Mouse (Mus musculus): ENCODE data around the gene Leo1. TPM values are rescaled to one million over a fixed set of nuclear protein-coding genes. Genes with fewer than 3 reads are reported as not detected.
"Not testable (repeated sequence)": the region's sequence is repeated elsewhere in the genome, so short reads cannot be mapped to it uniquely, and the experiment has no call there.

The Leo1 gene
- total RNA-seq, 2 experiments from 2014 or later: 24.0 to 27.5 TPM

- DNase-seq (ENCODE audit: low spot score): no peak
Measured at GRCm38 (mm10) chr9:75467581-75467980, 26.3 kb downstream of the Leo1 start.

GRCm38 (mm10) chr9:75468297-75468696 lies 27.0 kb downstream of the Leo1 start:
- no peak for DNase-seq (ENCODE audit: low spot score)

GRCm38 (mm10) chr9:75477212-75477611 lies 35.9 kb downstream of the Leo1 start:
- no peak for DNase-seq (ENCODE audit: low spot score)

GRCm38 (mm10) chr9:75479106-75479725 lies 37.9 kb downstream of the Leo1 start:
- no peak for DNase-seq (ENCODE audit: low spot score)

GRCm38 (mm10) chr9:75480536-75481075 lies 39.3 kb downstream of the Leo1 start:
- no peak for DNase-seq (ENCODE audit: low spot score)

GRCm38 (mm10) chr9:75485231-75485630 lies 43.9 kb downstream of the Leo1 start:
- no peak for DNase-seq (ENCODE audit: low spot score)

GRCm38 (mm10) chr9:75488255-75488654 lies 46.9 kb downstream of the Leo1 start:
- not testable (repeated sequence) for DNase-seq (ENCODE audit: low spot score)

- no peak for DNase-seq (ENCODE audit: low spot score)
Measured at GRCm38 (mm10) chr9:75494407-75495005, 53.2 kb downstream of the Leo1 start.

GRCm38 (mm10) chr9:75495945-75496344 lies 54.6 kb downstream of the Leo1 start:
- no peak for DNase-seq (ENCODE audit: low spot score)

GRCm38 (mm10) chr9:75498571-75498970 lies 57.2 kb downstream of the Leo1 start:
- no peak for DNase-seq (ENCODE audit: low spot score)

- DNase-seq (ENCODE audit: low spot score): no peak
Measured at GRCm38 (mm10) chr9:75504311-75504710, 63.0 kb downstream of the Leo1 start.

GRCm38 (mm10) chr9:75511236-75511939 lies 70.1 kb downstream of the Leo1 start:
- DNase-seq (ENCODE audit: low spot score): no peak

- DNase-seq (ENCODE audit: low spot score): peak; percentile 38
Measured at GRCm38 (mm10) chr9:75515464-75516113, 74.3 kb downstream of the Leo1 start.

Other genes with a start within 250 kb of the Leo1 start
- gene Myo5c, start 209.5 kb upstream of the Leo1 start, total RNA-seq (2021): 10 to 100 TPM in 1 of 2 experiments, 1 to 10 TPM in 1; 9.0 to 10.9 TPM
- 10 to 100 TPM; 12.1 to 12.6 TPM for gene Gnb5, start 135.2 kb upstream of the Leo1 start, total RNA-seq (2021)
- gene Bcl2l10, start 93.8 kb upstream of the Leo1 start, total RNA-seq (2021): not detected
- gene Mapk6, start 31.5 kb upstream of the Leo1 start, total RNA-seq (2021): 10 to 100 TPM; 26.1 to 26.7 TPM
- gene Tmod3, start 118.1 kb downstream of the Leo1 start, total RNA-seq (2021): 10 to 100 TPM; 14.2 to 26.3 TPM
- 1 to 10 TPM; 3.7 to 5.0 TPM for gene Tmod2, start 169.8 kb downstream of the Leo1 start, total RNA-seq (2021)
- gene Lysmd2, start 184.2 kb downstream of the Leo1 start, total RNA-seq (2021): 1 to 10 TPM; 4.8 to 7.6 TPM
- 1 to 10 TPM in 1 of 2 experiments, under 1 TPM in 1; 0.93 to 1.6 TPM for gene Scg3, start 242.5 kb downstream of the Leo1 start, total RNA-seq (2021)

All from gastrocnemius, adult 18-20 months (tissue).